Mouse (Mus musculus): ENCODE results near the gene Nucks1. TPM values are rescaled to one million over a fixed set of nuclear protein-coding genes. Genes with fewer than 3 reads are reported as not detected.
"Not testable (repeated sequence)": the region's sequence is repeated elsewhere in the genome, so short reads cannot be mapped to it uniquely, and the experiment has no call there.

Nucks1 gene
- polyA plus RNA-seq, 1 experiment = 1.5 TPM

DNA sequence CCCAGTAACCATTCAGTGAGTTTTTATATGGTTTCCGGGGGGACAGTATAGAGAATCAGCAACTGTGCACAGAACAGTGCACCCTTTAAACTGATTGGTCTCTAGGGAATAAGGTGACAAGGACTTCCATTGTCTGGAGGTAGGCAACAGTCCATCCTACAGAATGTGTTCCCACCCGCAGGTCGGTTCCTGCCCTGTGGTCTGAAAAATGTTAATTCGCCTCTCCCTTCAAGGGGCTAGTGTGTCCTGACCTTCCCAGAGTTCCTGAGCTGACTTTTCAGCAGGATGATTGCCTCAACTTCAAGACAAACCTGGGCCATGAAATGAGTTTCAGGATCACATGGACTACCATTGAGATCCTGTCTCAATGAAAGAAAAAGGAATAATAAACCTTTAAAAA lies 18.9 kb upstream of the Nucks1 start:
- 95% methylated on average over 4 of the region's 4 CpGs for WGBS
- no peaks in the 10 kb centered on the region for H3K27me3 ChIP-seq (ENCODE audit: control insufficient read depth, insufficient read depth, low read length)
- H3K27ac ChIP-seq (ENCODE audit: insufficient read depth, low read depth, low read length) = no peak overlapping the region
- no peaks in the 10 kb centered on the region; the same call in 1 of the 2 replicates for H3K4me1 ChIP-seq (ENCODE audit: control insufficient read depth, insufficient read depth, insufficient read length, low read length)
- no peak overlapping the region for H3K4me3 ChIP-seq (ENCODE audit: low read depth, low read length)
- H3K36me3 ChIP-seq (ENCODE audit: control insufficient read depth, insufficient read depth, low read length) = no peaks in the 10 kb centered on the region
- TF ChIP-seq CTCF (IDR thresholded peaks at IDR 0.05; ENCODE audit: extremely low read depth, insufficient read length, insufficient replicate concordance, low read depth, low read length) (no peak), POLR2A (IDR thresholded peaks at IDR 0.05; ENCODE audit: low read depth, low read length) (no peak)

DNA sequence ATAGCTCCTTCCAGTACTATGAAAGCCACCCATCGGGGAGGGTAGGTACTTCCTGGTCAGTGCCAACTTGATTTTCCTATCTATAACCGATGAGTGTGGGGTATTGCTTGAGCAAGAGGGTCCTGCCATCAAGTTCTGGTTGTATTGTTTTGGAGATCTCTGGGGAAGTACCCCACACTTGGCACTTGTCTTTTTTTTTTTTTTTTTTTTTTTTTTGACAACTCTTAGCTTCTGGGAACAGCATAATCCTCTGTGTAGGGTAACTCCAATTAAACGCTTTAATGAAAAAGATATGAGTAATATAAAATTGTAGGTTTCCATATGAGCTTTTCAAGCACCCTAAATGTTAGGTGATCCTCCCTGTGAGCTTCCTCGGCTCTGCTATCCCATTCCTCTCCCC lies 7.7 kb upstream of the Nucks1 start:
- Histone ChIP-seq H3K4me3 (ENCODE audit: low read depth, low read length) (no peak overlapping the region), H3K27ac (ENCODE audit: insufficient read depth, low read depth, low read length) (no peak overlapping the region), H3K27me3 (ENCODE audit: control insufficient read depth, insufficient read depth, low read length) (no peaks in the 10 kb centered on the region), H3K36me3 (ENCODE audit: control insufficient read depth, insufficient read depth, low read length) (no peaks in the 10 kb centered on the region), H3K4me1 (ENCODE audit: control insufficient read depth, insufficient read depth, insufficient read length, low read length) (no peaks in the 10 kb centered on the region)
- TF ChIP-seq POLR2A (IDR thresholded peaks at IDR 0.05; ENCODE audit: low read depth, low read length) (no peak), CTCF (IDR thresholded peaks at IDR 0.05; ENCODE audit: extremely low read depth, insufficient read length, insufficient replicate concordance, low read depth, low read length) (no peak)
- 84% methylated on average over 4 of the region's 4 CpGs for WGBS

DNA sequence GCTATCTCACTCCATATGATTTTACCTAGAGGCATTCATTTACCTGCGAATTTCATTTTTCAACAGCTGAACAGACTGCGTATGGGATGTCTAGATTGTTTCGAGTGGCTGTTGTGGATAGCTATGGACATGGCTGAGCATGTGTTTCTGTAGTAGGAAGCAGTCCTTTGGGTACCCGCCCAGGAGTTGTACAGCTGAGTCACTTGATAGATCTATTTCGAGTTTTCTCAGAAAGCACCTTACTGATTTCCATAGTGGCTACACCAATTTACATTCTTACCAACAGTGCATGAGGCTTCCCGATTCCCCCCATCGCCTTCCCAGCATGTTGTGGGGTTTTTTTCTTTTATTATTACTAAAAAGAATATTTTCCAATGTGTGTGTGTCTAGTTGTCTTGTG lies 7.1 kb upstream of the Nucks1 start:
- Histone ChIP-seq H3K4me1 (ENCODE audit: control insufficient read depth, insufficient read depth, insufficient read length, low read length) (no peaks in the 10 kb centered on the region), H3K27me3 (ENCODE audit: control insufficient read depth, insufficient read depth, low read length) (no peaks in the 10 kb centered on the region), H3K4me3 (ENCODE audit: low read depth, low read length) (no peak overlapping the region), H3K27ac (ENCODE audit: insufficient read depth, low read depth, low read length) (no peak overlapping the region), H3K36me3 (ENCODE audit: control insufficient read depth, insufficient read depth, low read length) (no peaks in the 10 kb centered on the region)
- TF ChIP-seq CTCF (IDR thresholded peaks at IDR 0.05; ENCODE audit: extremely low read depth, insufficient read length, insufficient replicate concordance, low read depth, low read length) (no peak), POLR2A (IDR thresholded peaks at IDR 0.05; ENCODE audit: low read depth, low read length) (no peak)
- WGBS = 84% methylated on average over 7 of the region's 7 CpGs

DNA sequence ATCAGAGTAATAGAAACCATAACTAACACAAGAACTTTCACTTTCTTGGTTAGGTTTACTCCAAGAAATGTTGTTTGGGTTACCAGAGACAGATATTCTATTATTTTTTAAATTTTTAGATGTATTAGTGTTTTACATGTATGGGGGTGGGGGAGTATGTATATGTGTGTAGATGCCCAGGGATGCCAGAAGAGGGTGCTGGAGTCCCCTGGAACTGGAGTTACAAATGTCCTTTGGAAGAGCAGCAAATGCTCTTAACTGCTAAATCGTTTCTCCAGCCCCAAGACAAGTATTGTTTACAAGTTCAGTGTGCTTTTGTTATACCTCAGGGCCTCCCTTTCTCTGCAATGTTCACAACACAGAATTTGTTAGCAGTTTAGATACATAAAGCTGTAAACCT lies 4.8 kb upstream of the Nucks1 start:
- TF ChIP-seq POLR2A (IDR thresholded peaks at IDR 0.05; ENCODE audit: low read depth, low read length) (no peak), CTCF (IDR thresholded peaks at IDR 0.05; ENCODE audit: extremely low read depth, insufficient read length, insufficient replicate concordance, low read depth, low read length) (no peak)
- 5% methylated on average over 1 of the region's 1 CpGs for WGBS
- H3K4me1 ChIP-seq (ENCODE audit: control insufficient read depth, insufficient read depth, insufficient read length, low read length) = no peaks in the 10 kb centered on the region
- no peak overlapping the region for H3K27ac ChIP-seq (ENCODE audit: insufficient read depth, low read depth, low read length)
- H3K36me3 ChIP-seq (ENCODE audit: control insufficient read depth, insufficient read depth, low read length) = no peaks in the 10 kb centered on the region
- no peaks in the 10 kb centered on the region for H3K27me3 ChIP-seq (ENCODE audit: control insufficient read depth, insufficient read depth, low read length)
- H3K4me3 ChIP-seq (ENCODE audit: low read depth, low read length) = no peak overlapping the region

DNA sequence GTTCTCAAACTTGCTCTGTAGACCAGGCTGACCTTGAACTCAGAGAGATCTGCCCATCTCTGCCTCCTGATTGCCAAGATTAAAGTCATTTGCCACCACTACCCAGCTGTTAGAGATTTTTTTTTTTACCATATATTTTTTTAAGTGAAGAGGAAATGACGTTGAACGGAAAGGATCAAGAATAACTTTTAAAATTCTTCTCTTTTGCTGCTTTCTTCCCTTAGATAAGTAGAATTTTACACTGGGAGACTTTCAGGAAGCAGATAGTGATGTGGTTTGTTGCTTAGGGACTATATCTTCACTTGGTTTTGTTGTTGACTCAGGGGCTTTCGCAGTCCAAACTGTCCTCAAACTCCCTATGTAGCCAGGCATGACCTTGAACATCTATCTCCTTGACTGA lies 1.9 kb upstream of the Nucks1 start:
- WGBS = 90% methylated on average over 3 of the region's 3 CpGs
- no peaks in the 10 kb centered on the region for H3K4me1 ChIP-seq (ENCODE audit: control insufficient read depth, insufficient read depth, insufficient read length, low read length)
- TF ChIP-seq CTCF (IDR thresholded peaks at IDR 0.05; ENCODE audit: extremely low read depth, insufficient read length, insufficient replicate concordance, low read depth, low read length) (no peak), POLR2A (IDR thresholded peaks at IDR 0.05; ENCODE audit: low read depth, low read length) (no peak)
- H3K27me3 ChIP-seq (ENCODE audit: control insufficient read depth, insufficient read depth, low read length) = no peaks in the 10 kb centered on the region
- no peak overlapping the region for H3K27ac ChIP-seq (ENCODE audit: insufficient read depth, low read depth, low read length)
- H3K4me3 ChIP-seq (ENCODE audit: low read depth, low read length) = no peak overlapping the region
- no peaks in the 10 kb centered on the region for H3K36me3 ChIP-seq (ENCODE audit: control insufficient read depth, insufficient read depth, low read length)

DNA sequence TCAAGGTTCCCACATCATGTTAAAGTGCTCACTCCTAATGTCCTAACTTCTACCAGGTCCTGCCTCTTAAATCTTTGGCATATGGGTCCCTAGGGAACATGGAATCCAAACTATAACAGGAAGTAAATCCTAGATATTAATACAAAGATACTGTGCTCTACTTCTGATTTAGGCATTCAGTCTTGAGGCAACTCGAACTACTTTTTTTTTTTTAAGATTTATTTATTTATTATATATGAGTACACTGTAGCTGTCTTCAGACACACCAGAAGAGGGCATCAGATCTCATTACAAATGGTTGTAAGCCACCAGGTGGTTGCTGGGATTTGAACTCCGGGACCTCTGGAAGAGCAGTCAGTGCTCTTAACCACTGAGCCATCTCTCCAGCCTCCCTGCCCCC lies 1.1 kb upstream of the Nucks1 start:
- not testable (repeated sequence) for H3K4me1 ChIP-seq (ENCODE audit: control insufficient read depth, insufficient read depth, insufficient read length, low read length); H3K27me3 ChIP-seq (ENCODE audit: control insufficient read depth, insufficient read depth, low read length); H3K36me3 ChIP-seq (ENCODE audit: control insufficient read depth, insufficient read depth, low read length); H3K4me3 ChIP-seq (ENCODE audit: low read depth, low read length); H3K27ac ChIP-seq (ENCODE audit: insufficient read depth, low read depth, low read length)
- WGBS = 98% methylated on average over 2 of the region's 2 CpGs

DNA sequence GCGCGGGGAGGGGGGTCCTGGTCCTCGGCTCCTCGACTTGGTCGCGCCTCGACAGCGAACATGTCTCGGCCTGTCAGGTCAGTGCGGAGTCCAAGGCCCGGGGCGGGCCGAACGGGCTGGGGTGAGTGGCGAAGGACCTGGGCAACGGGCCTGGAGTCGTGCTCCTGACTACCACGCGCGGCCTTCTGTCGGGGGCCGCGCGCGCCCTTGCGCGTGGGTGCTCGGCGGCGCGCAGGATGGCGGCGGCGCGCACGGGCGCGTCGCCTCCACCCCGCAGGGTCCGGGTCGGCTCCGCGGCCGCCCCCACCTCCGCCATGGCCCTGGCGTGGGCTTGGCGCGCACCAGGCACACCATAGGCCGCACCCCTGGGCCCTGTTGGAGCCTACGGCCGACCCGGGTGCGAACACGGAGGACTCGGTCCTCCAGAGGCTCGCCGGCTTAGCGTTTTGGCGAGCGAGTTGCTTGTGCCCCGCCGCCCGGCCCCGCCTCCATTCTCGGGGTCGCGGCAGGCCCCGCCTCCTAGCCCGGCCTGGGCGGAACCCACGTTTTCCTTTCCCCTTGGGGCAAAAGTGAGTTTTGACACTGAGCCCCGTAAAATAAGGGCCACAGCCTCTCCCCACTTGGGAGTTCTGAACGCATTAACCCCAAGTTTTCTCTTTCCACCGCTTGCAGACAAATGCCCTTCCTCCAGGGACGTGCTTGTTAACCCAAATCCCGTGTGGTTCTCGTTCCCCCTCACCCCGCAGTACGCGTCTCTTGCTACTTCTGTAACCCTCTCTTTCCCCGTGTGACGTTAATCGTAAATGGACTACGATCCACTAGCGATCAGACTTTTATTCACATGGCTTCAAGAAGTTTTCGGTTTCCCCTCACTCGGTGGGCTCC lies 582 bp downstream of the Nucks1 start:
- Histone ChIP-seq H3K4me3 (ENCODE audit: low read depth, low read length) (peak overlapping the region; percentile 96), H3K27me3 (ENCODE audit: control insufficient read depth, insufficient read depth, low read length) (no peaks in the 10 kb centered on the region), H3K36me3 (ENCODE audit: control insufficient read depth, insufficient read depth, low read length) (no peaks in the 10 kb centered on the region), H3K27ac (ENCODE audit: insufficient read depth, low read depth, low read length) (peak overlapping the region; percentile 84), H3K4me1 (ENCODE audit: control insufficient read depth, insufficient read depth, insufficient read length, low read length) (no peaks in the 10 kb centered on the region)
- WGBS = under 1% methylated on average over 88 of the region's 88 CpGs
- TF ChIP-seq POLR2A (IDR thresholded peaks at IDR 0.05; ENCODE audit: low read depth, low read length) (no peak), CTCF (IDR thresholded peaks at IDR 0.05; ENCODE audit: extremely low read depth, insufficient read length, insufficient replicate concordance, low read depth, low read length) (no peak)
